Mouse (Mus musculus): ENCODE data around the gene Ccdc77. TPM values are rescaled to one million over a fixed set of nuclear protein-coding genes. Genes with fewer than 3 reads are reported as not detected.

Gene Ccdc77
- total and polyA plus RNA-seq, 3 experiments, result 14.4 to 17.9 TPM; not detected in 1

DNA sequence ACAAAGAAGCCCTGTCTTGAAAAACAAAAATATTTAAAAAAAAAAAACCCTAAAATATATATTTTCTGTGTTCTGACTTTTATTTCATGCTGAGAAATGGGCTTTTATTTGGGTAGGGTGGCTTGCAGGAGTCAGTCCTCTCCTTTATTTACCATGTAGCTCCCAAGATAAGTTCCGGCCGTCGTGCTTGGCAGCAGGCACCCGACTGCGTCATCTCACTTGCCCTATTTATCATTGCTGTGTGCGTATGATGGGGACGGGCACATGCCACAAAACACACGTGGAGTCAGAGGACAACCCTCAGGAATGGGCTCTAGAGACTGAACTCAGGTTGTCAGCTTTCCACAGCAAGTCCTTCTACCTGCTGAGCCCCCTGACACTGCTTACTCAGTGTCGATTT is 45.0 kb downstream of the Ccdc77 start:
- Histone ChIP-seq H3K27me3 (ENCODE audit: control insufficient read depth in 1 of 2, insufficient read depth in 2 of 2, low read length in 2 of 2) (no peaks in the 10 kb centered on the region), H3K36me3 (ENCODE audit: control insufficient read depth in 1 of 2, insufficient read depth in 2 of 2, low read length in 2 of 2) (no peaks in the 10 kb centered on the region), H3K27ac (ENCODE audit: control insufficient read depth, low read depth, low read length) (no peak overlapping the region), H3K79me2 (ENCODE audit: control insufficient read depth, insufficient read depth, low read length, poor library complexity) (no peaks in the 10 kb centered on the region), H3K9ac (ENCODE audit: control insufficient read depth, low read depth, low read length, poor library complexity, severe bottlenecking) (no peak overlapping the region), H3K9me3 (replicated peaks; ENCODE audit: insufficient read depth, low read length) (no peaks in the 10 kb centered on the region), H3K4me1 (ENCODE audit: control insufficient read depth in 1 of 2, insufficient read depth in 2 of 2, low read length in 2 of 2) (no peaks in the 10 kb centered on the region), H3K4me3 (ENCODE audit: control insufficient read depth in 1 of 2, insufficient read depth in 1 of 2, low read depth in 2 of 2, low read length in 2 of 2) (no peak overlapping the region)
- TF ChIP-seq SMC3 (IDR thresholded peaks at IDR 0.05; ENCODE audit: low read depth, low read length) (no peak), TBP (IDR thresholded peaks at IDR 0.05; ENCODE audit: low read depth, low read length) (no peak), ZMIZ1 (IDR thresholded peaks at IDR 0.05; ENCODE audit: low read depth, low read length) (no peak), ZC3H11A (IDR thresholded peaks at IDR 0.05; ENCODE audit: low read depth, low read length) (no peak), SIN3A (IDR thresholded peaks at IDR 0.05; ENCODE audit: low read length) (no peak), MAZ (IDR thresholded peaks at IDR 0.05; ENCODE audit: low read depth, low read length) (no peak), ZKSCAN1 (IDR thresholded peaks at IDR 0.05; ENCODE audit: low read depth, low read length) (no peak), ZNF384 (IDR thresholded peaks at IDR 0.05; ENCODE audit: low read depth, low read length) (no peak)
- DNase-seq (ENCODE audit: low read depth, low spot score), result no peak

GRCm38 (mm10) chr6:120318303-120318940 is 45.8 kb downstream of the Ccdc77 start:
- Histone ChIP-seq H3K4me3 (ENCODE audit: control insufficient read depth in 1 of 2, insufficient read depth in 1 of 2, low read depth in 2 of 2, low read length in 2 of 2) (no peak overlapping the region), H3K9ac (ENCODE audit: control insufficient read depth, low read depth, low read length, poor library complexity, severe bottlenecking) (no peak overlapping the region), H3K27me3 (ENCODE audit: control insufficient read depth in 1 of 2, insufficient read depth in 2 of 2, low read length in 2 of 2) (no peaks in the 10 kb centered on the region), H3K27ac (ENCODE audit: control insufficient read depth, low read depth, low read length) (no peak overlapping the region), H3K79me2 (ENCODE audit: control insufficient read depth, insufficient read depth, low read length, poor library complexity) (no peaks in the 10 kb centered on the region), H3K4me1 (ENCODE audit: control insufficient read depth in 1 of 2, insufficient read depth in 2 of 2, low read length in 2 of 2) (no peaks in the 10 kb centered on the region), H3K9me3 (replicated peaks; ENCODE audit: insufficient read depth, low read length) (no peaks in the 10 kb centered on the region), H3K36me3 (ENCODE audit: control insufficient read depth in 1 of 2, insufficient read depth in 2 of 2, low read length in 2 of 2) (no peaks in the 10 kb centered on the region)
- no peak for DNase-seq (ENCODE audit: low read depth, low spot score)
- TF ChIP-seq GABPA (IDR thresholded peaks at IDR 0.05; ENCODE audit: low read depth, low read length), result no peak
- no peak for TF ChIP-seq MEF2A (IDR thresholded peaks at IDR 0.05; ENCODE audit: extremely low read depth, insufficient replicate concordance, low read depth, low read length, poor library complexity, severe bottlenecking)
- no peak for TF ChIP-seq MXI1 (IDR thresholded peaks at IDR 0.05; ENCODE audit: low read depth, low read length)
- no peak for TF ChIP-seq CHD1 (IDR thresholded peaks at IDR 0.05; ENCODE audit: low read depth, low read length)
- no peak for TF ChIP-seq E2F4 (IDR thresholded peaks at IDR 0.05; ENCODE audit: borderline replicate concordance, low read depth, low read length)
- TF ChIP-seq USF2 (IDR thresholded peaks at IDR 0.05; ENCODE audit: borderline replicate concordance in 1 of 2, insufficient read depth in 1 of 2, low read depth in 1 of 2, low read length in 2 of 2), result no peak
- TF ChIP-seq HCFC1 (IDR thresholded peaks at IDR 0.05; ENCODE audit: low read depth, low read length), result no peak
- no peak for TF ChIP-seq ZNF384 (IDR thresholded peaks at IDR 0.05; ENCODE audit: low read depth, low read length)
